Mouse (Mus musculus) heart, adult 2 months (tissue): Measurements from ENCODE around the gene Pnpla8.
A peak's percentile ranks its signal among the peaks of the same experiment; 100 is the strongest.

ENCODE experiments used
- CTCF ChIP-seq: fragments of 200-600 bp; IDR thresholded peaks from 2 replicates; pipeline ENCODE4 v1.8.1; 2022; ENCODE audit warnings: antibody characterized with exemption, mild to moderate bottlenecking, moderate library complexity
- POLR2A ChIP-seq: fragments of 200-500 bp; IDR thresholded peaks from 2 replicates; pipeline ENCODE4 v1.6.1; 2011; ENCODE audit warnings: mild to moderate bottlenecking, low read depth, low read length, control low read depth; ENCODE audit not compliant: insufficient read depth

DNA sequence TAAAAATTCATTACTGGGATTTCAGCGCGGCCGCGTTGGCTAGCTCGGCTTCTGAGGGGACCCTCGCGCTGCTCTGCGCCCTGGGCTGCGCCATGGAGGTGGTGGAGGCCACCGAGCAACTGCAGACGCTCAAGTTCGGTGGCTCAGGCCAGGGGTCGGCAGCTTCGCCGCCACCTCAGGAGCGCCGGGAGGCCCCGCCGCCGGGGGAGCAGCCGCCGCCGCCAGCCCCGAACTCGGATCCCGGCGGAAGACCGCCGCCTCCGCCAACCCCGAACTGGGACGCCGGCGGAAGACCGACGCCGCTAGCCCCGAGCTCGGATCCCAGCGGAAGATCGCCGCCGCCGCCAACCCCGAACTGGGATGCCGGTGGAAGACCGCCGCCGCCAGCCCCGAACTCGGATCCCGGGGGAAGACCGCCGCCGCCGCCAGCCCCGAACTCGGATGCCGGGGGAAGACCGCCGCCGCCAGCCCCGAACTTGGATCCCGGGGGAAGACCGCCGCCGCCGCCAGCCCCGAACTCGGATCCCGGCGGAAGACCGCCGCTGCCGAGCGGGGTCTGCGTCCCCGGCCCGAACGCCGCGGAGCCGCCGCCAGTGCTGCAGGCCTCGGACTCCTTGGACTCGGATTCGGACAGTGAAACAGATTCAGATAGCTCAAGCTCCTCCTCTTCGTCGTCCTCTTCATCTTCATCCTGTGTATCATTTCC, 634 bp downstream of the Pnpla8 start:
- TF ChIP-seq CTCF = no peak
- TF ChIP-seq POLR2A = 0 out of 2 replicates have a peak, but pooled peaks have one; percentile 20
